Mouse (Mus musculus) inflammation-experienced regulatory T-cells, adult 6 months (primary cell): ENCODE data around the gene Abca13. TPM values are rescaled to one million over a fixed set of nuclear protein-coding genes. Genes with fewer than 3 reads are reported as not detected.

Experiments
- ATAC-seq: one replicate; pipeline ENCODE4 v1.8.0; 2017
- polyA plus RNA-seq, 3 experiments: library from polyadenylated mRNA; unstranded; fragments of 100-300 nt; shearing (Covaris generic); gene quantifications; one replicate each; pipeline ENCODE4 v1.2.1; 2017

Gene Abca13
- polyA plus RNA-seq, 3 experiments from 2014 or later, result not detected

DNA sequence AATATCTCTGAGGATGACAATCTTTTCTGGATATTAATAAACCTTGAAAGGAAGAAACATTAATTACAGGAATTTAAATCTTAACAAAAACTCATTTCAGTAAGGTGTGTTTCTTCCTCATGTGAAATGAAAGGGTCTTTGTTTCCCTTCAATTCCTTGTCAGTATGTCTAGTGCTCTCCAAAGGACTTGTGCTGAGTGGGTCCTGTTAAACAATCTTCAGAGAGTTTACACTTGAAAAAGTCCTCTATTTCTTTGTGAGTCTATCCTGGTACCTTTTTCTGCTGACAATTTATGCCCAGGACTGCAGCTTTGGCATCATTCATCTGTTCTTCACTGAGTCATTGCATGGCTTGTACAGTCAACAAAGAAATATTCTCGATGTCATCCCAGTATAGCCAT is 539.6 kb downstream of the Abca13 start:
- no peak for ATAC-seq

Other genes starting within 250 kb of the Abca13 start
- gene Pkd1l1, start 218.7 kb upstream of the Abca13 start, polyA plus RNA-seq, result under 1 TPM in 1 of 3 experiments, not detected in 2; 0.08 TPM
- 1 to 10 TPM; 5.5 to 6.8 (median 6.2) TPM for gene Hus1, start 180.8 kb upstream of the Abca13 start, polyA plus RNA-seq
- gene Gm11992, start 143.3 kb upstream of the Abca13 start, polyA plus RNA-seq, result under 1 TPM in 2 of 3 experiments, not detected in 1; 0.24 to 0.34 TPM
- not detected for gene Sun3, start 143.0 kb upstream of the Abca13 start, polyA plus RNA-seq
- under 1 TPM in 2 of 3 experiments, not detected in 1; 0.59 to 0.75 TPM for gene Upp1, start 73.8 kb upstream of the Abca13 start, polyA plus RNA-seq